Comparison of ENCODE assay signal across 9 mouse cellular contexts in genomic region chr7:34812531-34813111, GRCm38 (mm10). TPM values are rescaled to one million over a fixed set of nuclear protein-coding genes. Genes with fewer than 3 reads are reported as not detected.
DNase-seq lines count a peak whose midpoint lies in the region; ATAC-seq and TF ChIP-seq lines count a peak whose summit lies in the region.
"Had no signal": no experiment of that assay in that cellular context is flagged by ENCODE, and none has a peak within 500 bp of the region (broad histone marks: within the 10 kb centered on the region; RNA-seq: fewer than 3 reads in every experiment).

Gene Chst8 (minus strand): TSS chr7:34812711.

- WGBS in embryonic facial prominence, embryonic 11.5 days, result under 1% methylated on average over 61 of the region's 65 CpGs
- WGBS in heart, adult 2 months, result 1% methylated on average over 57 of the region's 65 CpGs

- peak within 1 kb of the TSS; percentile 64 for H3K4me3 ChIP-seq in embryonic facial prominence, embryonic 11.5 days (ENCODE audit: low read depth, low read length)
- H3K4me3 ChIP-seq in heart, adult 2 months, result peak within 1 kb of the TSS; percentile 51

- intact Hi-C loops in heart, adult 2 months (cut with DNase I), result loop anchor here (5.0 kb wide), 1 partner anchor 90 kb away; no protein-coding TSS in a partner anchor
- intact Hi-C loops in left cerebral cortex, postnatal 36 days (cut with DNase I), result no loop called here

- peak; percentile 62; the same call in 1 of the 2 replicates for TF ChIP-seq POLR2A in heart, adult 2 months (IDR thresholded peaks at IDR 0.05; ENCODE audit: insufficient read depth, low read depth, low read length)

- peaks cover 7% of the 10 kb centered on the region for H3K4me1 ChIP-seq in embryonic facial prominence, embryonic 11.5 days (ENCODE audit: control insufficient read depth, insufficient read depth, low read length)
- H3K4me1 ChIP-seq in heart, adult 2 months (ENCODE audit: control insufficient read depth, insufficient read depth, low read length), result no peaks in the 10 kb centered on the region

- H3K36me3 ChIP-seq in embryonic facial prominence, embryonic 11.5 days (replicated peaks; ENCODE audit: control insufficient read depth, insufficient read depth, low read depth, low read length), result no peaks in the 10 kb centered on the region
- H3K36me3 ChIP-seq in heart, adult 2 months (ENCODE audit: control insufficient read depth, insufficient read depth, low read length), result no peaks in the 10 kb centered on the region

- H3K9me3 ChIP-seq in embryonic facial prominence, embryonic 11.5 days (replicated peaks; ENCODE audit: control insufficient read depth, low read length), result no peaks in the 10 kb centered on the region

- H3K4me2 ChIP-seq in embryonic facial prominence, embryonic 11.5 days (ENCODE audit: low read depth, low read length), result peak within 1 kb of the TSS; percentile 97

- no peak for TF ChIP-seq CTCF in heart, adult 2 months (IDR thresholded peaks at IDR 0.05)

- DNase-seq in cerebellum, adult 11 months, result peak; percentile 24
- peak; percentile 81 for DNase-seq in embryonic facial prominence, embryonic 11.5 days (ENCODE audit: low spot score)
- DNase-seq in heart, adult 2 months, result peak; percentile 82 to 83
- DNase-seq in kidney, adult 18-20 months, result peak; percentile 88
- DNase-seq in left cerebral cortex, postnatal 36 days (ENCODE audit: low spot score in 2 of 2), result peak; percentile 78 to 81
- peak; percentile 74 for DNase-seq in mesoderm, embryonic 11.5 days (ENCODE audit: low read depth, low spot score)
- DNase-seq in right cerebral cortex, postnatal 4 days, result peak; percentile 66

- H3K79me2 ChIP-seq in heart, adult 2 months (replicated peaks; ENCODE audit: control insufficient read depth, insufficient read depth, low read length), result no peaks in the 10 kb centered on the region

- H3K27me3 ChIP-seq in embryonic facial prominence, embryonic 11.5 days (ENCODE audit: control insufficient read depth, insufficient read depth, low read length), result peaks cover 34% of the 10 kb centered on the region
- peaks cover 2% of the 10 kb centered on the region; the same call in 1 of the 2 replicates for H3K27me3 ChIP-seq in heart, adult 2 months (ENCODE audit: control insufficient read depth, insufficient read depth, low read length)

- TF ChIP-seq EP300 in heart, adult 2 months (IDR thresholded peaks at IDR 0.05; ENCODE audit: insufficient read depth, low read depth, low read length), result no peak

- no peak within 1 kb of the TSS for H3K27ac ChIP-seq in embryonic facial prominence, embryonic 11.5 days (replicated peaks; ENCODE audit: low read depth, low read length)
- no peak within 1 kb of the TSS for H3K27ac ChIP-seq in heart, adult 2 months
- H3K27ac ChIP-seq: macrophage had no signal

- no peak for ATAC-seq in cerebellum, adult (ENCODE audit: insufficient number of reproducible peaks, low FRiP score, low TSS enrichment)
- peak; percentile 78 for ATAC-seq in embryonic facial prominence, embryonic 11.5 days (replicated peaks; ENCODE audit: insufficient number of reproducible peaks, low FRiP score, low TSS enrichment, low read depth)

- H3K9ac ChIP-seq in embryonic facial prominence, embryonic 11.5 days (replicated peaks; ENCODE audit: low read length), result peak within 1 kb of the TSS; percentile 56
- 0 out of 2 replicates have a peak within 1 kb of the TSS, but pooled peaks have one; percentile 21 for H3K9ac ChIP-seq in heart, adult 2 months (ENCODE audit: low read depth, low read length)

RNA-seq across cellular contexts. Expression of gene Chst8, which starts in this region (rescaled TPM):
- polyA plus RNA-seq in embryonic facial prominence, embryonic 11.5 days (2014; fragmentation: Nextera tagmentation; extraction: Ambion mirVana), result 7.6 and 8.9 TPM in 2 replicates
- total RNA-seq in heart, adult 2 months (2021), result under 1 TPM in 1 of 2 experiments, not detected in 1; 0.39 TPM
- 0.23 and 0.41 TPM in 2 replicates for polyA plus RNA-seq in heart, adult 2 months (2012; rRNA removed)
- 10 to 100 TPM; 18.7 to 21.1 TPM for total RNA-seq in left cerebral cortex, postnatal 36 days (2021)
- polyA plus RNA-seq: macrophage had no signal

Comparison
In these comparisons a context has a peak if more than half of its experiments do, and no peak if none do; other contexts are left out.
1. RNA of gene Chst8 (total RNA-seq): 18.7 to 21.1 TPM in left cerebral cortex, postnatal 36 days; 0.39 TPM in heart, adult 2 months; every median in the first group is over 10 times any median in the second.
2. Peak in DNase-seq, H3K4me3 ChIP-seq and H3K9ac ChIP-seq in heart, adult 2 months; RNA of the gene not detected or under 1 TPM.
3. DNase-seq: peak in every context shown above with its lines; median percentile 88 in kidney, adult 18-20 months; 82 in heart, adult 2 months; 81 in embryonic facial prominence, embryonic 11.5 days; 80 in left cerebral cortex, postnatal 36 days; 74 in mesoderm, embryonic 11.5 days; 66 in right cerebral cortex, postnatal 4 days; 24 in cerebellum, adult 11 months.